Mouse (Mus musculus): Measurements from ENCODE around the gene Chrdl1.

Chrdl1 gene

GRCm38 (mm10) chrX:143393791-143394369, at the start of gene Chrdl1:
Chrdl1 (minus strand) TSS chrX:143394262.
- no peak for DNase-seq (ENCODE audit: low spot score)

- no peak for DNase-seq (ENCODE audit: low spot score)
Observed at GRCm38 (mm10) chrX:143442638-143443037, 48.6 kb upstream of the Chrdl1 start.

GRCm38 (mm10) chrX:143404601-143405000, 10.5 kb upstream of the Chrdl1 start:
- no peak for DNase-seq (ENCODE audit: low spot score)

- DNase-seq (ENCODE audit: low spot score) = no peak
Observed at GRCm38 (mm10) chrX:143366256-143366959, 27.7 kb downstream of the Chrdl1 start.

- no peak for DNase-seq (ENCODE audit: low spot score)
Observed at GRCm38 (mm10) chrX:143347227-143347626, 46.8 kb downstream of the Chrdl1 start.

- DNase-seq (ENCODE audit: low spot score) = no peak
Observed at GRCm38 (mm10) chrX:143346739-143347138, 47.3 kb downstream of the Chrdl1 start.

GRCm38 (mm10) chrX:143344509-143345495, 49.3 kb downstream of the Chrdl1 start:
- DNase-seq (ENCODE audit: low spot score) = no peak

GRCm38 (mm10) chrX:143338156-143338555, 55.9 kb downstream of the Chrdl1 start:
- no peak for DNase-seq (ENCODE audit: low spot score)

- no peak for DNase-seq (ENCODE audit: low spot score)
Observed at GRCm38 (mm10) chrX:143337561-143337960, 56.5 kb downstream of the Chrdl1 start.

GRCm38 (mm10) chrX:143336661-143337060, 57.4 kb downstream of the Chrdl1 start:
- no peak for DNase-seq (ENCODE audit: low spot score)

- DNase-seq (ENCODE audit: low spot score) = no peak
Observed at GRCm38 (mm10) chrX:143335846-143336245, 58.2 kb downstream of the Chrdl1 start.

GRCm38 (mm10) chrX:143313166-143313565, 80.9 kb downstream of the Chrdl1 start:
- DNase-seq (ENCODE audit: low spot score) = no peak

GRCm38 (mm10) chrX:143294726-143295125, 99.3 kb downstream of the Chrdl1 start:
- no peak for DNase-seq (ENCODE audit: low spot score)

- DNase-seq (ENCODE audit: low spot score) = no peak
Observed at GRCm38 (mm10) chrX:143275202-143275601, 118.9 kb downstream of the Chrdl1 start.

GRCm38 (mm10) chrX:143250709-143251108, 143.4 kb downstream of the Chrdl1 start:
- no peak for DNase-seq (ENCODE audit: low spot score)
